Mouse (Mus musculus): ENCODE measurements around the gene Extl2. TPM values are rescaled to one million over a fixed set of nuclear protein-coding genes. Genes with fewer than 3 reads are reported as not detected.

The Extl2 gene
- total RNA-seq, 2 experiments from 2014 or later, result 11.9 to 25.7 TPM

Small RNA genes lying within 50 kb of the gene (microRNA-seq; reads per million reads assigned to microRNA genes)
- not detected for gene Mir669n

Other genes starting within 250 kb of the Extl2 start
- 10 to 100 TPM; 19.5 to 20.8 TPM for gene Dph5, start 119.6 kb upstream of the Extl2 start, total RNA-seq (2021)
- 10 to 100 TPM; 31.9 to 42.0 TPM for gene Slc30a7, start 56 bp upstream of the Extl2 start, total RNA-seq (2021)
- 10 to 100 TPM; 19.0 to 24.2 TPM for gene Vcam1, start 122.2 kb downstream of the Extl2 start, total RNA-seq (2021)
- under 1 TPM; 0.26 to 0.63 TPM for gene Gpr88, start 246.0 kb downstream of the Extl2 start, total RNA-seq (2021)

Data from adrenal gland, postnatal 36 days (tissue).